Mouse (Mus musculus) embryonic fibroblast, embryonic 13.5 days (primary cell): Measurements from ENCODE around the gene Cysrt1.
"Not testable (repeated sequence)": the region's sequence is repeated elsewhere in the genome, so short reads cannot be mapped to it uniquely, and the experiment has no call there.

Experiments used
- CTCF ChIP-seq: IDR thresholded peaks from 2 replicates; pipeline ENCODE4 v1.5.1; 2011; ENCODE audit warnings: mild to moderate bottlenecking, control low read depth, low read length, moderate library complexity, borderline replicate concordance; ENCODE audit not compliant: insufficient read depth
- POLR2A ChIP-seq: IDR thresholded peaks from 2 replicates; pipeline ENCODE4 v1.6.1; 2011; ENCODE audit warnings: low read depth, mild to moderate bottlenecking, control low read depth, low read length, moderate library complexity

GRCm38 (mm10) chr2:25257250-25257649 lies 15.0 kb upstream of the Cysrt1 start:
- TF ChIP-seq CTCF, POLR2A: not testable (repeated sequence)
